Mouse (Mus musculus) stomach, postnatal 0 days (tissue): Measurements from ENCODE around the gene Syt3. TPM values are rescaled to one million over a fixed set of nuclear protein-coding genes. Genes with fewer than 3 reads are reported as not detected.

Experiments
- ATAC-seq: fragments of 200-750 bp; cut with Nextera tagmentation; 2 replicates; pipeline ENCODE4 v1.8.0; 2017; ENCODE audit not compliant: low FRiP score, low TSS enrichment
- DNase-seq: peaks from one replicate; pipeline ENCODE4 v3.0.0-alpha.2; 2016; ENCODE audit warnings: low spot score
- H3K27ac ChIP-seq: fragments of 300-500 bp; sonication (generic); replicated peaks from 2 replicates; pipeline ENCODE4 v1.5.1; 2014; ENCODE audit warnings: mild to moderate bottlenecking, control low read depth
- H3K27me3 ChIP-seq: fragments of 300-500 bp; sonication (generic); 2 replicates; pipeline ENCODE4 v1.6.1; 2014; ENCODE audit warnings: low read length; ENCODE audit not compliant: control insufficient read depth, insufficient read depth
- H3K36me3 ChIP-seq: fragments of 300-500 bp; sonication (generic); 2 replicates; pipeline ENCODE4 v1.6.1; 2014; ENCODE audit warnings: low read length, mixed read lengths; ENCODE audit not compliant: control insufficient read depth, insufficient read depth
- H3K4me1 ChIP-seq: fragments of 300-500 bp; sonication (generic); replicated peaks from 2 replicates; pipeline ENCODE4 v1.6.1; 2014; ENCODE audit warnings: antibody characterized with exemption; ENCODE audit not compliant: control insufficient read depth, insufficient read depth
- H3K4me2 ChIP-seq: fragments of 300-500 bp; sonication (generic); replicated peaks from 2 replicates; pipeline ENCODE4 v1.6.1; 2014; ENCODE audit warnings: low read depth, mild to moderate bottlenecking, control low read depth, moderate library complexity
- H3K4me3 ChIP-seq: fragments of 300-500 bp; sonication (generic); 2 replicates; pipeline ENCODE4 v1.5.1; 2014; ENCODE audit warnings: low read depth, low read length, control low read depth
- H3K9ac ChIP-seq: fragments of 300-500 bp; sonication (generic); 2 replicates; pipeline ENCODE4 v1.6.1; 2014; ENCODE audit warnings: mild to moderate bottlenecking, low read length, control low read depth, mixed read lengths
- H3K9me3 ChIP-seq: fragments of 300-500 bp; sonication (generic); 2 replicates; pipeline ENCODE4 v1.6.1; 2016; ENCODE audit warnings: low read length; ENCODE audit not compliant: control insufficient read depth
- CTCF ChIP-seq: IDR thresholded peaks from 2 replicates; pipeline ENCODE4 v1.5.1; 2016; ENCODE audit warnings: antibody characterized with exemption, low read depth, mild to moderate bottlenecking, moderate library complexity
- EP300 ChIP-seq: optimal IDR thresholded peaks from 2 replicates; pipeline ENCODE3; 2016; ENCODE audit warnings: antibody characterized with exemption
- WGBS: fragments of 180-500 bp; shearing (Covaris S2); extraction: QIAGEN DNeasy Blood & Tissue Kit; methylation state at CpG from one replicate; pipeline ENCODE4 v1.1.7; 2014; 5-methylcytosine and 5-hydroxymethylcytosine counted together
- polyA plus RNA-seq: library from polyadenylated mRNA; unstranded; fragments of >200 nt; fragmentation: Nextera tagmentation; extraction: Ambion mirVana; gene quantifications from 2 replicates; pipeline ENCODE4 v1.2.1, GENCODE M21; 2015

The Syt3 gene
- polyA plus RNA-seq, 1 experiment from 2014 or later, result 1.2 TPM

DNA sequence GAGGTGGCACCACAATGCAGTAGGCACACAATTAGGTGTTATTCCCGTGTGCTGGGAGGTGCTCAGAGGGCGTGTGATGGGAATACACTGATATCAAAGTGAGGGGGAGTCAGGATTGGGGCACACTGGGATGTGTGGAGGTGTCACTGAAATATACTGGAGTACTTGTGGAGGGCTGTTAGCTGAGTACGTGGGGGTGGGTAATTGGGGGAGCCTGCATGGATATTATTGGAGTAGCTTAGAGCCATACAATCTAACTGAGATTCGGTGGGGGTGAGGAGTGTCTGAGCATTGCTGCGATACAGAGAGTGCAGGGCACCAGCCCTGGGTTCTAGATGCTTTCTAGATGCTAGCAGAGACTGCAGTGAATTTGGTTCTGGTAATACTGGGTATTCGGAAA lies 43.7 kb upstream of the Syt3 start:
- WGBS, result 63% methylated on average over 6 of the region's 6 CpGs
- ATAC-seq, result no peak
- no peak for TF ChIP-seq EP300
- no peak for TF ChIP-seq CTCF

GRCm38 (mm10) chr7:44341119-44341518 lies 42.8 kb upstream of the Syt3 start:
- H3K27ac ChIP-seq, result no peak overlapping the region
- H3K9ac ChIP-seq, result no peak overlapping the region
- no peak overlapping the region for H3K4me3 ChIP-seq
- no peaks in the 10 kb centered on the region for H3K9me3 ChIP-seq
- WGBS, result 76% methylated on average over 10 of the region's 10 CpGs
- no peak overlapping the region for H3K4me2 ChIP-seq
- no peaks in the 10 kb centered on the region for H3K4me1 ChIP-seq
- TF ChIP-seq EP300, result no peak
- no peak for TF ChIP-seq CTCF
- no peaks in the 10 kb centered on the region for H3K36me3 ChIP-seq
- H3K27me3 ChIP-seq, result peaks cover 12% of the 10 kb centered on the region
- ATAC-seq (no peak), DNase-seq (no peak)

More for the DNA sequence above, 43.7 kb upstream of the Syt3 start:
- Histone ChIP-seq H3K4me3 (no peak overlapping the region), H3K36me3 (no peaks in the 10 kb centered on the region), H3K27ac (no peak overlapping the region), H3K9ac (no peak overlapping the region), H3K27me3 (peaks cover 18% of the 10 kb centered on the region), H3K4me1 (no peaks in the 10 kb centered on the region), H3K4me2 (no peak overlapping the region), H3K9me3 (no peaks in the 10 kb centered on the region)
- no peak for DNase-seq

GRCm38 (mm10) chr7:44341714-44342113 lies 42.2 kb upstream of the Syt3 start:
- DNase-seq (no peak), ATAC-seq (no peak)
- peaks cover 6% of the 10 kb centered on the region; the same call in 1 of the 2 replicates for H3K27me3 ChIP-seq
- H3K4me3 ChIP-seq, result no peak overlapping the region
- H3K4me2 ChIP-seq, result no peak overlapping the region
- H3K4me1 ChIP-seq, result no peaks in the 10 kb centered on the region
- H3K36me3 ChIP-seq, result no peaks in the 10 kb centered on the region
- no peak for TF ChIP-seq CTCF
- no peak for TF ChIP-seq EP300
- H3K9me3 ChIP-seq, result no peaks in the 10 kb centered on the region
- WGBS, result 61% methylated on average over 5 of the region's 5 CpGs
- H3K27ac ChIP-seq, result no peak overlapping the region
- H3K9ac ChIP-seq, result no peak overlapping the region

DNA sequence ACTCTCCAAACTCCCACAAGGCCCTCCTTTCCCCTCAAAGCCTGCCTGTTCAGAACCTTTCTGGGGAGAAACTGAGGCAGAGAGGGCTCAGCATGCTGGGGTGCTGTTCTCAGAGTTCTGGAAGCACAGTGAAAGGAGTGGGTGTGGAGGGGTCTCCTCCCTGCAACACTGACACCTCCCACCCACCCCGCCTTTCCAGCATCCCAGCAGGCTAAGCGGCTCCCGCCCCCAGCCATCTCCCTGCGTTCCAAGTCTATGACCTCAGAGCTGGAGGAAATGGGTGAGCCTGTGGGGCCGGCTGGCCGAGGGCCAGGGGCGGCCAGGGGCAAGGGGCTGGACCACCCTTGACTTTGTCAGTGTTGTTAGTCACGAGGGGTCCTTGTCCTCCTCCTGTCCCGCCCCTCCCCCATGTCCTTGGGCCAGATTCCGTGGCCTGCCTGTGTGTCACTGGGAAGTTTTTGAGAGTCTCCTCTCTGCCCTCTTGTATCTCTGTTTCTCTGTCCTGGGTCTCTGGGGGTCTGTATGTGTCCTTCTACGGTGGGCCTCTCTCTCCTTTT lies 40.4 kb upstream of the Syt3 start:
- WGBS, result 32% methylated on average over 11 of the region's 11 CpGs
- H3K9me3 ChIP-seq, result no peaks in the 10 kb centered on the region
- no peak overlapping the region for H3K4me2 ChIP-seq
- no peak for TF ChIP-seq EP300
- TF ChIP-seq CTCF, result no peak
- H3K36me3 ChIP-seq, result no peaks in the 10 kb centered on the region
- no peaks in the 10 kb centered on the region for H3K4me1 ChIP-seq
- H3K4me3 ChIP-seq, result no peak overlapping the region
- DNase-seq, result no peak
- H3K9ac ChIP-seq, result no peak overlapping the region
- H3K27ac ChIP-seq, result no peak overlapping the region
- no peaks in the 10 kb centered on the region for H3K27me3 ChIP-seq
- ATAC-seq, result no peak

DNA sequence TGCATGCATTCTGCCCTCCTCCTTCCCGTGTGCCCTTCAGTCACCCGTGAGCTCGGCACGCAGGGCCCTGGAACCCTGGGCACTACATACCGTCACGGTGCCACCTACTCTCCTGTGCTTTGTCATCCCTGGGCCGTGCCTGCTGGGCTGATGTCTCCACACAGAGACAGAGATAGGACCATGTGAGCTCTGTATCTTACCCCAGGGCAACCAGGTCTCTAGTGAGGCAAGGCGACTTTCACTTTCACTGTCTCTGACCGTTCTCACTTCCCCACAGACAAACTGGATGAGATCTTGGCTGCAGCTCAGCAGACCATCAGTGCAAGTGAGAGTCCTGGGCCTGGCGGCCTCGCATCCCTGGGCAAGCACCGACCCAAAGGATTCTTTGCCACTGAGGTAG lies 39.3 kb upstream of the Syt3 start:
- Histone ChIP-seq H3K9me3 (no peaks in the 10 kb centered on the region), H3K9ac (no peak overlapping the region), H3K36me3 (no peaks in the 10 kb centered on the region), H3K27ac (no peak overlapping the region), H3K27me3 (no peaks in the 10 kb centered on the region), H3K4me2 (no peak overlapping the region), H3K4me3 (no peak overlapping the region), H3K4me1 (no peaks in the 10 kb centered on the region)
- DNase-seq (no peak), ATAC-seq (no peak)
- WGBS, result 68% methylated on average over 12 of the region's 12 CpGs
- no peak for TF ChIP-seq CTCF
- no peak for TF ChIP-seq EP300

DNA sequence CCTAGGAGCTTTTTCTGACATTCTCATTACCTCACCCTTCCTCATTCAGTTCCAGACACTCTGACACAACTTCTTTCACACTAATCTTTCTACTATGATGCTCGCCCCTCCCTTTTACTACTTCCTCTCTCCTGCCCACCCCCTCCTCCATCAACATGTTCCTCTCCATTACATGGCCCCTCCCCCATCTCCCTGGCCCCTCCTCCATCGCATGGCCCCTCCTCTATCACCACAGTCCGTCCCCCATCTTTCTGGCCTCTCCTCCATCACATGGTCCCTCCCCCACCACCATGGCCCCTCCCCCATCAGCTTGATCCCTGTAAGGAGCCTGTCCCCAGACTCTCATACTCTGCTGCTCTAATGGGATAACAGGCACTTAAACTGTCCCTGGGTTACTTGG lies 34.9 kb upstream of the Syt3 start:
- no peaks in the 10 kb centered on the region for H3K4me1 ChIP-seq
- no peak overlapping the region for H3K4me3 ChIP-seq
- peaks cover 23% of the 10 kb centered on the region for H3K27me3 ChIP-seq
- no peak overlapping the region for H3K9ac ChIP-seq
- H3K27ac ChIP-seq, result no peak overlapping the region
- H3K36me3 ChIP-seq, result no peaks in the 10 kb centered on the region
- 25% methylated on average over 3 of the region's 3 CpGs for whole genome bisulfite sequencing
- DNase-seq, result no peak
- no peak overlapping the region for H3K4me2 ChIP-seq
- H3K9me3 ChIP-seq, result no peaks in the 10 kb centered on the region
- TF ChIP-seq CTCF, result no peak
- ATAC-seq, result no peak
